Mouse (Mus musculus) left cerebral cortex, postnatal 10 days (tissue): ENCODE measurements at regions not wholly inside any gene's neighbourhood (a gene's known extent, or its start where the extent isn't known, plus 50 kb on each side); places are given as distances from the start of the nearest gene placed in this dataset.

Experiments
- DNase-seq, 2 experiments: peaks; one replicate each; pipeline ENCODE4 v3.0.0; 2021 to 2022; ENCODE audit warnings: low spot score in 2 of 2, mixed read lengths in 1 of 2; ENCODE audit errors: extremely low spot score in 1 of 2
- intact Hi-C: fragments of 180-260 bp; cut with DNase I; formaldehyde crosslinking; loops from one replicate; pipeline ENCODE4 v1.15.1; 2025

DNA sequence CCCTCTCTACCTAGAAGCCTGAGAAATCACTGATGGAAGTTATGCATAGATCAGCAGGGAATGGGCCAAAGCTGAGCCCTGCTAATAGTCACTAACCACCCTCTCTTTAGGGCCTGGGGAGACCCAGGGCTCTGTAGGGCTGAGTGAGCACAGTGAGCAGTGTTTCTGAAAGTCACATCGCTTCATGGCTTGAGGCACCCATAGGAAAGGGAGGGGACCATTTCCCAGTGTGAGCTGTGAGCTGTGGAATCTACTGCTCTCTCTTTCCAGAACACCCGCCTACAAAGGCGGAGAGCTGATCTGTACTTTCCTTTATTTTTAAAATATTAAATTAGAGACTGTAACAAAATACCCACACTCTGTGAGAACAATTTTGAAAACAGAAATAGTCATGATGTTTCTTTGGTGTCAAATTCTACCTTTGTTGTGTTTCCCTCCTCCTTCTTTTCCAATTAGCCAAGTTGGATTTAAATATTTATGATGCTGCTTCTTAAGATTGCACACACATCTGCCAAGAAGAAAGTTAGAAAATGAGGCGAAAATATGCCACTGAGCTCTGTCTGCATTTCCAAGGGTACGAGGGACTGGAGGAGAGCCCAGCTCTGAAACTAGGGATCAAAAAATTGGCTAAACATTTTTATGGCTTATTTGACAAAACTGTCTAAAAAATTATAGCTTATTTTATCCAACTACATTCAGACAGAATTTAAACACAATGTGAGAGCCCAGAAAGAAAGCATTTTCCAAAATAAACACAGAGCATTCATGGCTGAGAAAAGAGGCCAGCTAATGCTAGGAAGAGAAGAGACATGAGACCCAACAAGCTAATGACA is 111.7 kb upstream of the Tmtc1 start:
- intact Hi-C loops, result loop anchor here (5.0 kb wide), 1 partner anchor 114 kb away; the partner anchor contains the start of gene Tmtc1
- DNase-seq, result peak in 1 of 2 experiments; percentile 60

DNA sequence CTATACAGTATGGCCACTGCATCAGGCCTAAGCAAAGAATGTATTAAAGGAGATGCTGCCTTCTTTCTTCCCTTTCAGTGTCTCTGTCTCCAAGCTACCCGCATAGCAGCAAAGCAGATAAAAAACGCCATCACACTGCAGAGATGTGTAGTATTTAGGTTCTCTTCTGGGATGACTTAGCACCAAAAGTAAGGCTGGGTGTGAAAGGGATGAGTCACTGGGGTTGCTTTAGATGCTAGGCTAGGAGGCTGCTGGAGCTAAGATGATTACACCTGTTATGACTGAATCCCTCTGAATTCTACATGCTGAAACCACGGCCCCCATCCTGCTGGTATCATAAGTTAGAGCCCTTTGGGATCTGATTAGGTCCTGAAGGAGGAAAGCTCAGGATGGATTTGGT is 110.3 kb upstream of the Tmtc1 start:
- no peak for DNase-seq
- intact Hi-C loops, result no loop called here

DNA sequence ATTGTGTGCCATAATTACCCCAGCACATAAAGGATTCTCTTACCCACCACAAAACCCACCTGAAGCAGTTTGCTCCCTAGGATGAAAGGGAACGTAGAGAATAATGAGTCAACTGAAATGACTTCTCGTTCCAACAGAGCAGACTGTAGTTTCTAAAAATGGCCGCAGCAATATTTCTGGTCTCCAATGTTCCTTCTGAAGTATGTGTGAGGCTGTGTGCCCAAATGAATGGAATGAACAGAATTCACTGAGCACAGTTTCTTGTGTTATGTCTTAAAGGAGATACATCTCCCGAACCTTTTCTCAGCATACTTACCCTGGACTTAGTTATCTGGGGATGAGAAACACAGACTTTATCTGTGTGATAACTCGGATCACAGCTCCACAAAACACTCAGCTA is 109.4 kb upstream of the Tmtc1 start:
- intact Hi-C loops, result no loop called here
- DNase-seq, result no peak

DNA sequence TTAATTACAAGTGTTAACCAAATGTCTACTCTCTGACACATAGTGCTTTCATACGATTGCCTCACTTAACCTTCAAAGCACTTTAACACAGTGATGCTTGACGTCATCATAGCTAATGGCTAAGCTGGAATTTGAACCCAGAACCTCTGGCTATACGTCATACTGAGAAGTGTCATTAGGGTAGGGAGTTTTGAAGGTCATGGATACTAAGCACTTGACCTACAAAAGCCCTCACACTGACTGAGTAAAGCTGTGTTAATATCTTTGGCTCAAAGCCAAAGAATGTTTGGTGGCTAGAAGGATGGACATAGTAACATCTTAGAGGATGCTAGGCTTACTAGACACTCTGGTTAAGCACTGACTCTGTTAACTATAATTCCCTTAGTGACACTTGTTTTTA is 106.9 kb upstream of the Tmtc1 start:
- DNase-seq, result no peak
- intact Hi-C loops, result no loop called here

DNA sequence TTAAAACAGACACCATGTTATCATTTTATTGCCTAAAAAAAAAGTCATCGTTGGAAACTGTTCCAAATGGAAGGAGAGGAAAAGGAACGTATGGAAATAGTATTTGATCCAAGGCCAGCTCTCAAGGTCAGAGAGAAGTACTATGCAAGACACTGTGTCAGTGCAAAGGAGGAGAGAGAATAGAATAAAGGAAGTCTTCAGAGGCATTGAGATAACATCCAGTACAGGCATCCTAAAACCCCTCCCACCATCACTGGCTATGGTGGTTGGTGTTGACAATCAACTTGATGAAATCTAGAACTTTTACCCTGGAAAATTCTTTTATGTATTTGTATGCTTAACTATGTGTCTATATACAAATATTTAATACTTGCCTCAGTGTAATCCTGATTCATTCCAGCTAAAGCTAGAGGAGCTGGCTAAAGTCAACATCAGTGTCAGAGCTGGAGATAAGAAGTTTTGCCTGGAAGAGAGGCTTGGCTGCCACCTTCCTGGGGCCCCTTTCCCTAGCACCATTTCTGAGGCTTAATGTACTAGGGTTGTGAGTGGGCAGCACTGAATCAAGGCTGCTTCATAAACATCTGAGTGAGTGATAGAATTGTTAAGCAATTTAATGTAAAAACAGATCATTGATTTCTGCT is 104.1 kb upstream of the Tmtc1 start:
- DNase-seq, result no peak
- intact Hi-C loops, result no loop called here

DNA sequence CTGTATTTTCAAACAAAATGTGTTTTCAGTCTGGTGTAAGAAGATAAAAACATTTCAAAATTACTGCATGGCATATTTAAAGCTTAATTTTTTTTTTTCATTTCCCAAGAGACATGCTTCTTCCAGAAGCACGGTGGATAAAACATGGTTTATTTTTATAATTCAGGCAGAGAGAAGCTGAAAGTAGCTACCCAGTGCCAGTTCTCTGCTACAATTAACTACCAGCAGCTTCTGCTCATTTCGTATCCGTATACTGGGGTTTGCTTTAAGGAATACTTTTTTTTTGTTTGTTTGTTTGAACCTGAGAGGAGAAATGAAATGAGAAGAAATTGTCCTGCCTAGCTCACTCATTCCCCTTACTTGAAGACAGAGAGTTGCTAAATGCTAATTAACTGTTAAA is 98.9 kb upstream of the Tmtc1 start:
- no peak for DNase-seq
- intact Hi-C loops, result no loop called here

DNA sequence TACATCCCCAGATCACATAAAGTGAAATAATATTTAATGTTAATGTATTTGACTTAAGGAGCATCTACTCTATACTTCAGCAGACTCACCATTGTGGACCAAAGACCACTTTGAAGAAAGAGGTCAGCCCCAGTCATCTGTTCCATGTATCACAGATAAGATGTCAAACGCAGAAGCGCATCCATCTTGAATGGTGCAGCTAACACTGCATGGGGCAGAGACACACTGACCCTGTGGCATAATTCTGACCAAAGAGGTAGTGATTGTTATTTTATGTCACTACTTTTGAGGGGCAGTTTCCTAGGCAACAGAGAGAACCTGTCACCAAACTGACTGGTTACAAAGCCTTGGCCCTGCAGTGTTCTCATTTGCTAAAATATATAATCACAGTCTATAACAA is 97.8 kb upstream of the Tmtc1 start:
- DNase-seq, result no peak
- intact Hi-C loops, result no loop called here

DNA sequence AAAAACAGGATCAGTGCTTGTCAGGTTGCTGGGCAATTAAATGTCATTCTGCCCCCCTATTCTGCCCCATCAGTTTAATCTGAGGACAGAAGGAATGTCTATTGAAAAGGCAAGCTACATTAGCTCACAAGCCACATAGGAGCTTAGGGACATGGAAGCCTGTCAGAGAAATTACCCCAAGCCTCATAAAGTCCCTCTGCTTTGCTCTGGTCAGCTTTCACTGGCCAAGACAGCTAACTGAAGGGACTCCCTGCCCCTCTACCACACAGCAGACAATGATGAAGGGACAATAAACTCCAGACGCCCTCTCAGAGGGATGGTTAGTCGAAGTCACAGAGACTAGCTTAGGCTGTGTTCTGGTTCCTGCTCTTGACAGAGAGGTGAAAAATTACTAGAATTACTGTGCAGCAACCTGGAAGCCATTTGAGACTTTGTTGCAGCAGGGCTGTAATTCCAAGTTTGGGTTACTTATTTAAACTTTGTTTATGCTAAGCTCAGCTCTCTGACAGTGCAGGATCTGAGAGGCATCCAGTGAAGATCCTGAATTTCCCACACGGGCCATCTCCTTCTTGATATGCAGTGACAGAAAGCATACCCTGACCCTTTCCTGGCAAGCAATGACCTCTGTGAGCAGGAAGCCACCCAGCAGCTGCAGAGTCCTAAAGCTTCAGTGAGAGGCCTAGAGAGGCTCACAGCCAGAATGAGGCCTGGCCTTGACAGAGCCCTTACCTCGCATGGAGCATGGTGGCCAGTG is 95.2 kb upstream of the Tmtc1 start:
- intact Hi-C loops, result no loop called here
- DNase-seq, result no peak

DNA sequence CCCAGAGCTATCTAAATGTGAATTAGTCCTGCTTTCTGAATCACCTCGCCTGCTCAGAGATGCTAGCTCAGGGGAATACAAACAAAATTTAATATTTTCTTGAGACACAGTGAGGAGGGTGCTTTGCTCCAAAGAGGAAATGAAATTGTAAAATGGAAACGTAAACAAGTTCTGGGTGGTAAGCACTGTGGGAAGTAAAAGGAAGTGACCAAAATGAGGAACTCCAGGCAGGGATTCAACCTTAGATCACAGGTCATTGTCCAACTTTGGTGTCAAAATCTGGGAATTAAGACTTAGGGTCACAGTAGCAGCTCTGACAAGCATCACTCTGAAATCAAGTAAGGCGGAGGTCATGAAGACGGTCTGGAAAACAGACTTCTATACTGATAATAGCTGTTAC is 90.2 kb upstream of the Tmtc1 start:
- DNase-seq, result no peak
- intact Hi-C loops, result no loop called here

DNA sequence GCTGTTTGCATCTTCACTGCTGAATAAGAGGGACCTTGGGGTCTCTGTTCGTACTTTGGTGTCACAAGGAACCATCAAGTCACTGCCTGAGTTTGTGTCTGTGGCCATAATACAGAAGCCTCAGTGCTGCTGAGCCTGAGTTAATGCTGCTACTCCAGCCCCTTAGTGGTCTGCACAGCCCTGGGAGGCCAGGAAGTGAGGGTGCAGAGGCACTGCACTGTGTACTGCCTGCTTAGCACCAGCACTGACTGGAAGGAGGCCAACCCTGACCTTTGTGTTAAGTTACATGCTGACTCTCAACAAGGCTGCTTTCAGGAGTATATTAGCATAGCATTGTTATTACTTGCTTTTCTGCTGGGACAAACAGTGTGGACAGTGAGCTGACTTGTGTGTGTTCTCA is 86.9 kb upstream of the Tmtc1 start:
- intact Hi-C loops, result no loop called here
- no peak for DNase-seq

DNA sequence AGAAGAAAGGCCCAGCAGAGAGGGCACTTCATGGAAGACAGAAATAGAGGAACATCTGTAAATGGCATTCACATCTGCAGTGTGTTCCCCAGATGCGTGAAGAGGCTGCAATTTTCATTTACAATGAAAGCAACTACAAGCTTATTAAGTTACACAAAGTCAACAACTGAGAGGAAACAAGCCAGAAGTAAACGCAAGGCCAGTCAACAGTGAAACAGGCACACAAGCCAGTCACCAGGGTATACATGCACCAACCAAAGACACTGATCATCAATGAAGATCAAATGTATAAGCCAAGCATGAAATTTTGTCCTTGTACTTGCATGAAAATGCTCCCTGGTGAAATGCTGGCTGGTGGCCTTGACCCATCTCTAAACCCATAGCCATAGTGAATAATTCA is 84.4 kb upstream of the Tmtc1 start:
- intact Hi-C loops, result no loop called here
- DNase-seq, result no peak

DNA sequence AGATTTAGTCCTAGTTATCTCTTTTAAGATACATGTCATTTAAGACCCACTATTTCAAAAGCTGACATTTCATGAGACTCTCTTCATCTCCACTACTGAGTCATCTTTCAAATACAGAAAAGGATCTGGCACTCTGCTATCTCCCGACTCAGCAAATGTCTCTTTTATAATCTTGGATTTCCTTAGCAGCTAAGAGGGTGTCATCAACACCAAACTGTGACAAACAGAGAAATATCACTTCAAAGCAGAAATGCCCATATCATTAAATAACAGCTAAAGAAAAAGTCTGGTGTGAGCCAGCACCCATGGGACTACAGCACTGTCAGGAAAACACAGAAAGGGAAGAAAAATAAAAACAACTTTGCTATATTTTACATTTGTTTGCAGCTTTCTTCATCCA is 78.7 kb upstream of the Tmtc1 start:
- no peak for DNase-seq
- intact Hi-C loops, result no loop called here

DNA sequence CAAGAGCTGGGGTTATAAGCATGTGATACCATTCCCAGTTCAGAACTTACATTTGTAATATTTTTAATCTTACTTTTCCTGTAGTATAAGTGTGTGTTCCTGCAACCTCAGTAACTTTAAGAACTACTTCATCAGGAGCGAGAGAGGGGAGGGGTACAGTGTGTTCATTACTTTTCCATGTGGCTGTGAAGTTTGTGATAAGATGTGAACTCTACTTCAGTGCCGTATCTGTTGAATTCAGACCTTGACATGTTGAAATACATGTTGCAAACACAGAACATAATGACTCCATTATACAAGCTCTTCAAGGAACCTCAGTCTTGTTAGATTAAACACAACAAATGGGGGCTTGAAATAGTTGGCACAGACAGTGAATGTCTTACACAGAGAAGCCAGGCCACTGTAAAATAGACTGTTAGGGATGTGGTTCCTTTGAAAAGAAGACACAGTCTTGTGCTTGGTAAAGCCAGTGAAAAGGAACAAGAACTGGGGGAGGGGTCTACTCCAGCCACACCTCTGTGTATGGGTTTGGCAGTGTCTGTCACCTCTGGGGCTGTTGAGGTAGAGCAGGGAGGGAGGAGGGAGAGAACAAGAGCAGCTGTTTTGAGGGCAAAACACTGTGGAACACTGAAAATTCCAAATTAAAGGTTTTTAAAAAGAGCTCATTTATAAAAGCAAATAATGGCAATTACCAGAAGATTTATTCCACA is 73.5 kb upstream of the Tmtc1 start:
- DNase-seq, result no peak
- intact Hi-C loops, result no loop called here

DNA sequence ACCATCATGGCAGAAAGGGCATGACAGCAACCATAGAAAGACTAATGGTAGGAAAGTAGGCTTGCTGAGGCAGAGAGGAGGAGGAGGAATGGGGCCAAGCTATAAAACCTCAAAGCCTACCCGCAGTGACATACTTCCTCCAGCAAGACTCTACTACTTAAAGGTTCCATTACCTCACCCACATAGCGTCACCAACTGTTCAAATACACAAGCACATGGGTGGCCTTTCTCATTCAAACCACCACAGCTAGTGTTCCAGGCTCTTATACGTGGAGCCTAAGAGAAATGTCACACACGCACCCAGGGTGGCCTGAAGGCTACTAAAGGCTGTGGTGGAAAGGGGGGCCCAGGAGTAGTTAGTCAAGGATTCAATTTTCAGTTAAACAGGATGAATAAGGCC is 72.5 kb upstream of the Tmtc1 start:
- no peak for DNase-seq
- intact Hi-C loops, result no loop called here

DNA sequence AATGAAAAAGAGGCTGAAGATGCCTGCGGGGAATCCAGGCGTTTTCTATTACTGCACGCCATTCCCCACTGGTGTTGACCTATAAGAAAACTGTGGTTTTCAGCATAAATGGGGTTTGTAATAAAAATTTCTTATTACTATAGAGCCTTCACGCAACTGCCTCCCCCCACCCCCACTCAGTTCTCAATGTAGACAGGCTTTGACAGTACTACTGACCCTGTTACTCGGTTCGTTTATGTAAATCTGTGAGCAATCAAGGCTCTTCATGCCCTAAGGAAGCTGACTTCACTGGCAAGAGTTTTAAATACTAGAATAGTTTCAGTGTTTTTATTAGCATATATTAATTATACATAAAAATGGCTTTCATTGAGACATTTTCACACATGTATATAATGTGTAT is 70.9 kb upstream of the Tmtc1 start:
- intact Hi-C loops, result no loop called here
- DNase-seq, result no peak

DNA sequence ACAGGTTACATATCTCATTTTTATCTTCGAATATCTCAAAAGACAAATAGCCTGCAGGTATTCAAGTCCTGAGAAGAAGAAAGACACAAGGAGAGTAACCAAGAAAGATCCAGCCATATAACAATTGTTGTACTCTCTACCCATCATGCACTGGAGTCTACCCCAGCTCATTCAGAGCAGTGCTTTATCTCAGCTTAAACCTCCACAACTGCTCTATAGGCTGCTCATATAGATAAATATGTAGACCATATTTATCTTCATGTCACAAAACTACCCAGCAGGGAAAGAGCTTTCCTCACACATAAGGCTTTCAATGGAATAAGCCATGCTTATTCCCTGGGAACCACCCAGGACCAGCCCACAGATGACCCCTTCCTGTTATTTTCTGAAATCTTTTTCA is 70.5 kb upstream of the Tmtc1 start:
- DNase-seq, result no peak
- intact Hi-C loops, result no loop called here

DNA sequence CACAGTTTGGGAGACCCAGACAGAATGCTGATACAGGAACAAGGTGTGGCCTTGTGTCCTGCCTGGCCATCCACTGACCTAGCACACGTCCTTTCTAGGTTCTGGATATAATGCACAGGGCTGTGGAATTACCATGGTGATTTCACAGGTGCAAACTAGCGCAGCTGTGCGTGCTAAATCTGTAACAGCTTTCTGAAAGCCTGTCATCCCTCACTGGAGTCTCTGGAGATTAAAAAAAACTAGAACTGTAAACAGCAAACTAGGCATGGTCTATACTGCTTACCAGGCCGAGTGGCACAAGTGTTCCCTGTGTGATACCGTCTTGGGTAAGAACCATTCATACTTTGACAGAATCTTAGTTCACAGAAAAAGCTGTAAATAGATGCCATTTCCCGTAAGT is 69.9 kb upstream of the Tmtc1 start:
- intact Hi-C loops, result no loop called here
- DNase-seq, result no peak

DNA sequence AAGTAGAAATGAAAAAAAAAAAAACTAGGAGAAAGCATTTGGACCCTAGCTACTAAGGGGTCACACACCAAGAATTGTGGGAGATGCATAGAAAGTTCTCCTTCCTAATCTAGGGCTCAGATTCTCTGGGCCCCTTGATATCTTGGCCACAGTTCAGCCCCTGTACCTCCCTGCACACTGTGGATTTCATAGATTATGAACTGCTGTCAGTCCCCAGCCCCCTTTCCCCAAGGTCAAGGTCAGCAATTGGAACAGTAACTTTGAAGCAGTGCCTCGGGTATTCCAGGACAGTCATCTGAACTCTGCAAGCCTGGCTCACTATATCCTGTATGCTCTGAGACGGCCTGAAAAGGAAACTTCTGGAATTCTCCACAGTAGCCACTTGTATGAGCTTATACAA is 68.9 kb upstream of the Tmtc1 start:
- intact Hi-C loops, result no loop called here
- DNase-seq, result no peak

DNA sequence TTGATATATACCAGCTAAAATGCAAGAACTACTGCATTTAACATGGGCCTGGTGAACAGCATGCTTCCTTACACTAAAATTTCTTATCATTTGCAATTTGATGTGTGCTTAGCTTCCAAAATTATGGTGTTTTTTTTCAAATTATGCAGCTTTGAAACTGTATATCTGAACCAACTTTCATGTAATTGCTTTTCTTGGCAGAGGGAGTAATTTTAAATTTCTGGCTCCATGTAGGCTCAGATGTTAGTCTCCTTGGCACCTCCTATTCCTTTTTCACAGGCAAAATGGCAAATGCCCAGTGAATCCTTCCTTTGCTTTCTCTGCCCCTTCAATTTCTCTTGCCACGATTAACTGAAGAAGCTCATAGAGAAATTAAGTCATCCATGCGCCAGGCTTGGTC is 61.1 kb upstream of the Tmtc1 start:
- DNase-seq, result no peak
- intact Hi-C loops, result no loop called here
